Mouse (Mus musculus): ENCODE measurements around the gene Fgfr4. TPM values are rescaled to one million over a fixed set of nuclear protein-coding genes. Genes with fewer than 3 reads are reported as not detected.

The Fgfr4 gene
- total RNA-seq (2021): under 1 TPM; 0.11 to 0.44 TPM

DNA sequence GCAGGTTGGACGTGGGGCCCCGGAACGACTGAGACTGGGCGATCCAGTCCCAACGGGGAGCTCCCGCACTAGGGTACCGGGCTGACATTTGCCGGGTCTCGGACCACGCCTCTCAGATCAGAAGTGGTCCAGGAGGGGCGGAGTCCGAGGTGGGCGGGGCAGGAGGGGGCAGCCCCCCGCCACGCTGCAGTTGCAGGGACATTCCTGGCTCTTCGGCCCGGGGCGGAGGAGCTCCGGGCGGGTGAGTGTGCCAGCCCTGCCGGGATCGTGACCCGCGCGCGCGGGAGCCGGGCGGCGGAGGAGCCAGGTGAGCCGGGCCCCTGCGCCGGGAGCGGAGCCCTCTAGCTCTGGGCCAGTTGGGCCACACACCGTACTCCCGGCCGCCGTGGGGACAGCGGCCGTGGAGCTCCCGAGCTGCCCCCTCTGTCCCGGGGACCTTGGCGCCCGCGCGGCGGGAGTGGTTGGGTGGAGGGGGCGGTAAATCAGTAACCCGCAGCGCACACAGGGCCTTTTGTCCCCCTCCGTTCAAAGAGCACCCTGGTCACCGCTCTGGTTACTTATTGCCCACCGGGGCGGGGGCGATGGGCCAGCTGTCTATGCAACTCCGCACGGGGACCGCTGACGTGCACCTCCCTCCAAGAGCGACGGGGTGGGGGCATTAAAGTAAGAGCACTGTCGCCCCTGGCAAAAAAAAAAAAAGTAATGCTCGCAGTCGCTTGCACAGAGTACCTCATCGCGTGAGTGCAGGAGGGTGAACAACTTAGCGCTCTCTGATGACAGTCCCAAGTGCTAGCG, at the start of gene Fgfr4:
Gene Fgfr4, plus strand, starts transcription at position 20 of the 795 bp plus-strand sequence.
- no peak for DNase-seq (ENCODE audit: low spot score)
- intact Hi-C loops (cut with DNase I): no loop called here

DNA sequence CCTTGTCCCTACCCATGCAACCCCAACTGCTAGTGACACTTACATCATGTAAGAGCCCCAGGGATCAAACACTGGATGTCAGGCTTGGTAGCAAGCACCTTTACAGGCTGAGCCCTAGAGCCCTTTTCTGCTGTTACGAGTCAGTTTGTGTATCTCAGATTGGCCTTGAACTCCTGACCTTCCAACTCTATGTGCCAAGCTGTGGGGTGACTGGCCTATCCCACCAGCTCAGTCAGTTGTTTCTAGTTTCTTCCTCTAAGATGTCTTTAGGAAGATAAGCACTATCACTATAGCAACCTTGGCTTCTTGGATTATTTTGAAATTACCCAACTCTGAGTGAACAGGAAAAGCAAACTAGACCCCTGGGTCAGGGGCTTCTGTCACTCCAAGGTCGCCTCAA, 49.1 kb upstream of the Fgfr4 start:
- no peak for DNase-seq (ENCODE audit: low spot score)
- intact Hi-C loops (cut with DNase I): no loop called here

DNA sequence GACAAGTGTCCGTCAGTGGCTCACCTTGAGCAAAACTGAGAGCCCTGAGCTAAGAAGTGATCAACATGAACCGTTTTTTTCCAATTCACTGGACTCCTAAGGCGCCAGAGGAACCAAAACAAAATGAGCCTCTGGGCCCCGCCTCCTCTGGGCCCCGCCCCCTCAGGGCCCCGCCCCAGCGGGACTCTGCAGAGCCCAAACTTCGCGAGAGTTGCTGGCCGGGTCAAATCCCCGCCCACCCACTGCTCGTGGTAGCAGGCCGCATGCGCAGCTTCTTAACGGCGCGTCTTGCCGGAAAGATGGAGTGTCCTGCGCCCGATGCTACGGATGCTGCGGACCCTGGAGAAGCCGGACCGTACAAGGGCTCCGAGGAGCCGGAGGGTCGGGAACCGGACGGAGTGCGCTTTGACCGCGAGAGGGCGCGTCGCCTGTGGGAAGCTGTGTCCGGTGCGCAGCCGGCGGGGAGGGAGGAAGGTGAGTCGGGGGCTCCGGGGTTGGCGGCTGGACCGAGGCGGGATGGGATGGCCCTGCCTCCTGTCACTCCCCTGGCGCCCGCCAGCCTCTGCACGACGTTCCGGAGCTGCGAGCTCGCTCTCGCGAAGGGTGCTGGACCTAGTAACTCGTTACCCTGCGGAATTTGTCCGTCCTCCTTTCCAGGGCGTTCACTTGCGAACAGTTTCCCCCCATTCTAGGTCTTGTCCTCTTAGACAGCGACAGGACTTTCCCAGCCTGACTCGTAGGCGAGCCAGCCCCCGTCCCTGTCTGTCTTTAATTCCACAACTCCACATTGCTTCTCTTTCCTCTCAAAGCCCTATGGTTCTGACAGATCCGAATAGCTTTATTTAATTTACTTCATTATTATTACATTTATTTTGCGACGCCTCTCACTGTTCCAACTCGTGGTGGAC, 47.1 kb upstream of the Fgfr4 start, which contains the start of gene Zfp346:
Gene Zfp346, plus strand, starts transcription at position 267 of the 908 bp plus-strand sequence.
- DNase-seq (ENCODE audit: low spot score): peak; percentile 93
- intact Hi-C loops (cut with DNase I): no loop called here

DNA sequence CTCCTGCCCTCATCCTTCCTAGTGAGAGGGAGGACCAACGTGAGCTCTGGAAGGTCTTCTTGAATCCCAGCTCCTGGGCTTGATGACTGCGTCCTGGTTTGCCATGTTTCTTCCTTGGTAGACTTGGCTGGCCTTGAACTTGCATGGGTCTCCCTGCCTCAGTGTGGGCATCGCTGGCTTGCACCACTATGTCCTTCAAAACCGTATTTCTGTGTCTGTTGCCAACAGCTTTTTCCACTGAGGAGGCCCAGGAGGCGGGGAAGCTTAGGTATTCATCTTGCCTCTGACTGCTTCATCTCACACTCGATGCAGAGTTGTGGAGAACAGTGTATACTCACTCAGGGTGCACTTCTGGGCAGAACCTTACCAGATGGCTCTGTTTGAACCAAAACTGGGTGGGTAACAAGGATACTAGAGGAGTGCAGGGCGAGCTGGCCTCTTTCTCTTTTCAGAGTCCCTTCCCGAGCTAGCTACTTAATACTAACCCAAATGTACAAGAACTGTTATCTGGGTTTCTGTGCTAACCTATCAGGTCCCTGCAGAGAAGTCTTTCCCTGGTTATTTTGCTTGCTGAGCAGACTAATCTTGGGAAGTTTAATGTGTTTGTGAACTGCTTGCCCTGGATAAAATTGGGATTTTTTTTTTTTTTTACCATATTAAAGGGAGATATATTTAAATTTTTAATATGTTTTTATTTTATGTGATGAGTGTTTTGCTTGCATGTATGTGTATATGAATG, 46.3 kb upstream of the Fgfr4 start:
- no peak for DNase-seq (ENCODE audit: low spot score)
- intact Hi-C loops (cut with DNase I): no loop called here

DNA sequence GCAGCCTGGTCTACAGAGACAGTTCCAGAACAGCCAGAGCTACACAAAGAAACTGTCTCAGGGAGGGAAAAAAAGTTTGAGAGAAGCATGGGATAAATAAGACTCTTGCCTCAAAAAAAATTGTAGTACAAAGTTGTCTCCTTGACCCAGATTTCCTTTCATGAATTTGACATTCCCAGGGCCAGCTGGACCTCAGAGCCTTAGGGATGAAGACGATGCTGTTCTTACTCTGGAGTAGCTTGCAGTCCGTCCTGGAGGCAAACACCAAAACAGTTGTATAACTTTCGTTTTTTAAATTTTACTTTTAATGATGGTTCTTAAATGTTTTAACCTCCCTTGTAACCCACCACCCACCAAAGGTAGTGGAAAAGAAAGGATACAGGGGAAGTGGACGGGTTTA, 45.3 kb upstream of the Fgfr4 start:
- DNase-seq (ENCODE audit: low spot score): no peak
- intact Hi-C loops (cut with DNase I): no loop called here

DNA sequence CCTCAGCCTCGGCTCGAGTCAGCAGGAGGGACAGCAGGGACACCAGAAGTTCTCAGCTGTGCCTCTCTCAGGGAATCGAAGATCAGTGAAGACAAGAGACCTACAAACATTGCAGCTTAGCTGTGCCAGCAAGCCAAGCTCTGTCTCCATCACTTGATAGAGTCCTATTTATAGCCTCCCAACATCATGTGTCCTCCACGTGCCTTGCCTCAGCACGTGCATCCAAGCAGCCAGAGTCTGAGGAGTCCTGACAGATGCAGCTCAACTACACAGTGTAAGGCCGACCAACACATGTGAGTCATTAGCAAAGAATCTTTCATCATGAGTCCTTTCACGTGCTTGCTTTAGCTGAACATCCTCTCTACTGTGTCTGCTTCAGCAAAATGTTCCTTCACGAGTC, 44.7 kb upstream of the Fgfr4 start:
- peak; percentile 35 for DNase-seq (ENCODE audit: low spot score)
- intact Hi-C loops (cut with DNase I): no loop called here

DNA sequence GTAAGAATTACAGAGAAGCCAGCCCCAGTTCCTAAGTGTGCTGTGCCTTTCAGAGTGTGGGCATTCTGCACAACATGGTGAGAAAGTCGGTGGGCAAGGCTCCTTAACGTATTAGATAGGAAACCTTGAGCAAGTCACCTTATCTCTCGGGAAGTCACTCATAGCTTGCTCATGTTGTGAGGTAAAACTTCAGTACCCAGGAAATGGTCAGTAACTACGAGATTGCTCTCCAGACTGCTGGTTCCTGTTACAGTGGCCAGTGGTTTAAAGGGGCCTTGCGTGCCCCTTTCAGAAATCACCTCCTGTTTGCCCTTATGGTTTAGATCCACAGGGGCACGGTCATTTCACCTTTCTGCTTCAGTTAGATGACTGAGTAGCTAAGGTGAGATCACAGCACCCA, 38.1 kb upstream of the Fgfr4 start:
- no peak for DNase-seq (ENCODE audit: low spot score)
- intact Hi-C loops (cut with DNase I): no loop called here

DNA sequence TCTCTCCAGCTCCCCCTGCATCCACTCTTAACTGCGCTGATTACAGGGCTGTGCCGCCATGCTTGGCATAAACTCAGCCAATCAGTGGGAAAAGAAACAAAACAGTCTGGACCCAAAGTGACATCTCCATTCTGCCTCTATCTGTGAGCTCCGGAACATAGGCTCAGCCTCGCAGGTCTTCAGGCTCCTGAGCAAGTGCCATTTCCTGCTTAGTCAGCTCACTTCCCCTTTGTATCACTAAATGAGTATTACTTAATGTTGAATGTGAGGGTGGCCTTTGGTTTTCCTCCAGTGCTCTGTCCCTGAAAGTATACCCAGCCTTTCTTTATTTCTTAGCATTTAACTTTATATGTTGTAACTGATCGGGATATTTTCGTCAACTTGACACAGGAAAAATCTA, 27.5 kb upstream of the Fgfr4 start:
- DNase-seq (ENCODE audit: low spot score): no peak
- intact Hi-C loops (cut with DNase I): no loop called here

DNA sequence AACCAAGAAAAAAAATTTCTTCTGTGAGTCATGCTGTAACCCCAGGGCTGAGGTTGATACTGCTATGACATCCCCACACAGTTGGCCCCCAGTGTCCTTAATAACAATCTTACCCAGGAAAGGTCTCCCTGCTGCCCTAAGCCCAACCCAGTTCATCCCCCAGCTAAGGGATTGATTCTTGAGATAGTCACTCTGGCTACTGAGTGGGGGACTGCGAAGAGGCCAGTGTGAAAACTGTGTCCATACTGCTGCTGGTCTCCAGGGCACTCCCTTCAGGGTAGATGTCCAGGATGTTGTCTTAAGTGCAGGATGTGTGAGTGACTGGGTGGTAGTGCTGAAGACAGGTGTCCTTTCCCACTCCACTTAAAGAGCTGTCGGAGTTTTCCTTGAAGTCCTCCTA, 19.0 kb upstream of the Fgfr4 start, which contains the start of gene Gm17617:
Gene Gm17617, minus strand, starts transcription at position 101 of the 400 bp plus-strand sequence.
- DNase-seq (ENCODE audit: low spot score): no peak
- intact Hi-C loops (cut with DNase I): no loop called here

DNA sequence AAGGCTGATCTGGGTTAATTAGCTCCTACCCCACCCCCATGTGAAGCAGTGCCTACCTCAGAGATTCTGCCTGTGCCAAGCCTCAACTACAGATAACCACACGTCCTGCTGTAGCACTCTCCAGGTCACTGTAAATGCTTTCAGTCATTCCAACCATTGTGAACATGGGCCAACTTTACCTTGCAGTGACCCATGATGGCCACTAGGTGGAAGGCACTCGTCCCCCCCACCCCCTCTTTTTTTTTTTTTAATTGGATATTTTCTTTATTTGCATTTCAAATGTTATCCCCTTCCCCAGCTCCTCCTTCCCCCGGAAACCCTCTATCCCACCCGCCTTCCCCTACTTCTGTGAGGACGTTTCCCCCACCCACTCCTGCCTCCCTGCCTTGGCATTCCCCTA, 17.1 kb upstream of the Fgfr4 start:
- no peak for DNase-seq (ENCODE audit: low spot score)
- intact Hi-C loops (cut with DNase I): loop anchor here (2.0 kb wide), 1 partner anchor 43 kb away; no protein-coding TSS in a partner anchor

DNA sequence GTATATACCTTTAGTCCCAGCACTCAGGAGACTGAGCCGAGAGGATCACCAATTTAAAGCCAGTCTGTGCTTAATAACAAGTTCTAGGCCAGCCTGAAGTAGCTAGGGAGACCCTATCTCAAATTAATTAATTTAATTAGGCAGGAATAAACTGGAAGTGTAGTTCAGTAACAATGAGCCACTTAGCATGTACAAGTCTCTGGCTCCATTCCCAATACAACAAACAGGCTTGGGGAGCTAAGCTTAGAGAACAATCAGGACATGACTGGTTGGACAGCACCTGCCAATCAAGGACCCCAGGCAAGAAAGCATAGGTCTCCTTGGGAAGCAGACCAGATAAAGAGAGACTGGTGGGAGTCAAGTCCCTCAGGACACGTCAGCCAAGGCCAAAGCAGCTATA, 12.2 kb upstream of the Fgfr4 start:
- intact Hi-C loops (cut with DNase I): no loop called here
- DNase-seq (ENCODE audit: low spot score): no peak

DNA sequence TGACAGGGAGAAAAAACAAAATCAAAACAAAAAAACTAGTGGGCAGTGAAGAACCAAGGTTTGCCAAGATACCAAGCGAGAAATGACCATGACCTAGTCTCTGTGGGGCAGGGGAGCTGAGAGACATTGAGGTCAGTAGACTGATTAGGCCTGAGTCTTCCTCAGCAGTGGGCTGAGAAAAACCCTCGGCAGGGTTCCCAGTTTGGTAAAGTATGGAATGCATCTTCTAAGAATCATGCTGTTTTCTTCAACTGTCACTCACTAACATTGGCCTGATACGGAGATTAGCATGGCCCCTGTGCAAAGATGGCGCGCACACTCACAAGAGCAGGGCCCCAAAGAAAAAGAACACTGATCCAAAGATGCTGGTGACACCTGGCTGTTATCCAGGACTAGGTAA, 1.5 kb downstream of the Fgfr4 start:
- intact Hi-C loops (cut with DNase I): no loop called here
- no peak for DNase-seq (ENCODE audit: low spot score)

DNA sequence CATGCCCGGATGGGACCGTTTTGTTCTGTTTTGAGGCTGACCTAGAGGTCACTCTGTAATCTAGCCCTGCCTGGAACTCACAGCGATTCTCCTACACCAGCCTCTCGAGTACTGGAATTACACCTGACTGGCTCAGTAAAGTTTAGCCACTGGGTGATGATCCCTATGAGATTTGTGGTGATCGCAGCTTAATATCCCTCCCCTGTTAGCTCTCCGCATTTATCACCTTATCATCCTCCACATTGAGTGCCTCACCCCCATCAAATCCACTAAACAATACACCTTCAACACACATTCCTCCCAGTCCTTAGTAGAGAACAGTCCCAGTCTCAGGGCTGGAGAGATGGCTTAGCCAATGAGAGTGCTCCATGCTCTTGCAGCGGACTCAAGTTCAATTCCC, 9.9 kb downstream of the Fgfr4 start:
- intact Hi-C loops (cut with DNase I): no loop called here
- DNase-seq (ENCODE audit: low spot score): no peak

DNA sequence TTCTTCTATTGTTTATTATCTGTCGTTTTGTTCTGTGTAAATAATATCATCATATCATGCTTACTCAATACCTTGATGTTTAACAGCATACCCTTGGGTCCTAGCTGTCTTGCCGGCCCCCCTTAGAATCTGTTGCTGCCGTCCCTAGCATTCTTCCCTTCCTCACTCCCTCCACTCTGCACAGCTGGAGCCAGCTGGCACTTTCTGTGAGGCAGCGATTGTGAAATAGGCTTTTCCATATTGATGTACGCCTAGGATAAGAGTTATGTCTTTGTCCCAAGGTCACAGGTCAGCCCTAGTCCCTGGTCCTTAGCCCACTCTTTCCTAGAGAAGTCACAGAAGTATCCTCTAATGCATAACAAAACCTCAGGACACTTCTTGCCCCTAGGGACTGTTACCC, 11.1 kb downstream of the Fgfr4 start:
- DNase-seq (ENCODE audit: low spot score): no peak
- intact Hi-C loops (cut with DNase I): no loop called here

DNA sequence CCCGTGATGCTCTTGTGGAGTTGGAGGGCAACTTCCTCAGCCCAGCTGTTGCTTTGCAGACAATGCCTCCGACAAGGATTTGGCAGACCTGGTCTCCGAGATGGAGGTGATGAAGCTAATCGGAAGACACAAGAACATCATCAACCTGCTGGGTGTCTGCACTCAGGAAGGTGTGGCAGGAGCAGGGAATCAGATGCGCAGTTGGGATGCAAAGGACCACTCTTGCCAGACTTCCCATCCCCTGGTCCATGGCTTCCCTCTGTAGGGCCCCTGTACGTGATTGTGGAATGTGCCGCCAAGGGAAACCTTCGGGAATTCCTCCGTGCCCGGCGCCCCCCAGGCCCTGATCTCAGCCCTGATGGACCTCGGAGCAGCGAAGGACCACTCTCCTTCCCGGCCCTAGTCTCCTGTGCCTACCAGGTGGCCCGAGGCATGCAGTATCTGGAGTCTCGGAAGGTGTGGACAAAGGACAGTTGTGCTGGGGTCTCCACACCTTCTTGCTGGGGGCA, 13.4 kb downstream of the Fgfr4 start:
- no peak for DNase-seq (ENCODE audit: low spot score)
- intact Hi-C loops (cut with DNase I): no loop called here

DNA sequence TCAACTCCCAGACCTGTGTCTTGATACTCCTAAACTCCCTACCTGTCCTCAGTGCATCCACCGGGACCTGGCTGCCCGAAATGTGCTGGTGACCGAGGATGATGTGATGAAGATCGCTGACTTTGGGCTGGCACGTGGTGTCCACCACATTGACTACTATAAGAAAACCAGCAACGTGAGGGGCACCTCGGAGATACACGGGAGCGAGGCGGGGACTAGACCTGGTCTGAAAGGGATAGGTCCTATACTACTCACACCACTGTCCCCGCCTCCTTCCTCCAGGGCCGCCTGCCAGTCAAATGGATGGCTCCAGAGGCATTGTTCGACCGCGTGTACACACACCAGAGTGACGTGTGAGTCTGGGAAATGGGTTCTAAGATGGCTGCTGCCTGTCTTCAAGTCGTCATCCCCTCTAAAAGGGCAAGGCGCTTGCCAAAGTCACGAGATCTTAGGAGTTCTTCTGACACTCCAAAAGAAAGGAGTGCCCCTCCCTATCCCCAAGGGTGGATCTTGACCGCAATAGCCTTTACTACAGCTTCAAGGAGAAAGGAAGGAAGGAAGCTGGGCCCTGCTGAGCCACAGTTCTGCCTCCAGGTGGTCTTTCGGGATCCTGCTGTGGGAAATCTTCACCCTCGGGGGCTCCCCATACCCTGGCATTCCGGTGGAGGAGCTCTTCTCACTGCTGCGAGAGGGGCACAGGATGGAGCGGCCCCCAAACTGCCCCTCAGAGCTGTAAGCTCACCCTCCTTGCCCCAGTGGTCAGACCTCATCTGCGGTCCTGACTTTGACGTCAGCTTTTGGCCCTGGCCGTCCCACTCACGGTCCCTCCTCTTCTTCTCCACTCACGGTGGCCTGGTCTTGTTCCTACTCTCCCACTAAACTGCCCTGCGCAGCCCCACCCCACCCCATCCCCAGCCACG, 14.6 kb downstream of the Fgfr4 start:
- no peak for DNase-seq (ENCODE audit: low spot score)
- intact Hi-C loops (cut with DNase I): no loop called here

DNA sequence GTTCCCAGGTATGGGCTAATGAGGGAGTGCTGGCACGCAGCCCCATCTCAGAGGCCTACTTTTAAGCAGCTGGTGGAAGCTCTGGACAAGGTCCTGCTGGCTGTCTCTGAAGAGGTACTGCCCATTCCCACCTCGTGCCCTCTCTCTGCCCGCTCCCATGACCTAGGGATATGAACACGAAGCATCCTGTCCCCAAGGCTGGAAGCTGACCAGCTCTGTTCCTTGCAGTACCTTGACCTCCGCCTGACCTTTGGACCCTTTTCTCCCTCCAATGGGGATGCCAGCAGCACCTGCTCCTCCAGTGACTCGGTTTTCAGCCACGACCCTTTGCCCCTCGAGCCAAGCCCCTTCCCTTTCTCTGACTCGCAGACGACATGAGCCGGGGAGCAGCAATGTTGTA, 15.4 kb downstream of the Fgfr4 start:
- intact Hi-C loops (cut with DNase I): no loop called here
- no peak for DNase-seq (ENCODE audit: low spot score)

DNA sequence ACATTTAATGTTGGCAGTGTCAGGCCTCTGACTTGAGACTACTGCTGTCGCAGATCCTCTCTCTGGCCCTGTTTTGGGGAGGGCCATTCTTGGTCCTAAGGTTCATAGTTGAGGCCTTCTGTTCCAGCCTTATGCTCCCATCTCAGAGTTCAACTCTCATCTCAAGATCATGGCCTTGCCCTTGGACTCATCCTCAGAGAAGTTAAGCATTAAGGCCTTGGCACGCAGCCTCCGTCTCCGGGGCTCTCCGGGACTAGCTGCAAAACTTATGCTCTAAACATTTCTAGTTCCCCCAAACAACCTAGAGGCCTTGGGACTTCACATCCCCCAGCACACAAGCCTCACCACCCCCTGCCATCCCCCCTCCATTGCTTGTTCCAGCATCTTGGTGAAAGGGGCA, 15.8 kb downstream of the Fgfr4 start:
- DNase-seq (ENCODE audit: low spot score): no peak
- intact Hi-C loops (cut with DNase I): no loop called here

DNA sequence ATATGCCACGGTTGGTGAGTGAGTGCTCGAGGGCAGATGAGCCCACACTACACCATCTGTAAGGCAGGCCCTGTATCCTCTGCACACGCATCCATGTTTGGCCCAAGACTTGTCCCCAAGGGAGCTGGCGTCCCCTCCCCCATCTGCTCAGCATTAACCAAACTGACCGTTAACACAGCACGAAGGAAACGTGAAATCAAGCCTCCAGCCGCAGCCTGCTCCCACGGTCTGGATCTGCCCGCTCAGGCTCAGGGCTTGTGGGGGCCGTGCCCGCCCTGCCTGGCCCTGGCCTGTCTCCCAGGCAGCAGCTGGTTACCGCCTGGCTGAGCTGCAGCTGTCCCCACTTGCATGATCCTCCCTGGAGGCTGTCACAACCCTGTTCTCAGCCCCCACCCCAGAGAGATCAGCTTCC, 16.5 kb downstream of the Fgfr4 start:
- intact Hi-C loops (cut with DNase I): no loop called here

More for the DNA sequence above, 16.5 kb downstream of the Fgfr4 start:
- peak; percentile 72 for DNase-seq (ENCODE audit: low spot score)
